Mouse (Mus musculus): ENCODE measurements around the gene Bmper.

- no peak for TF ChIP-seq CTCF (IDR thresholded peaks at IDR 0.05; ENCODE audit: low read depth)
- no peak for TF ChIP-seq EP300 (IDR thresholded peaks at IDR 0.05; ENCODE audit: low read depth)
Measured at GRCm38 (mm10) chr9:23198996-23199395, 23.9 kb upstream of the Bmper start.
